8 mouse cellular contexts compared by ENCODE assay signal in the genomic region with DNA sequence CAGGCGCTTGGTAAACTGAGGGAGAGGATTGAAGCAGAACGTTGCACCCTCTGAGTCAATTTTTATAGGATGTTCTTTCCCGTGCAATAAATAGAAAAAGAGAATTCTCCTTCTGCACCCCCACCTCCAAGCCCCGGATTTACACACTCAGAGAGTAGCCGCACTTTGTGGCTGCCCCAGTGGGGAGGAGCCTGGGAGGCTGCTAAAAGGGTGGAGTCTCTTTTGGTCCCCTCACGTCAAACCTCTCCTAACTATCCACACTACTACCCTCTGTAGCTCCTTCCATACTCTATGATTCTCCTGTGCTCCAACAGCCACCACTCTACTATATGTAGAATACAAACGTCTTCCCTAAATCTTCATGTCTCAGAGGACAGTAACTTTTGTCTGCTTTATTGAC. TPM values are rescaled to one million over a fixed set of nuclear protein-coding genes. Genes with fewer than 3 reads are reported as not detected.
DNase-seq lines count a peak whose midpoint lies in the region; ATAC-seq and TF ChIP-seq lines count a peak whose summit lies in the region.

No protein-coding gene starts in this region.

- no peak overlapping the region for H3ac ChIP-seq in myocyte (ENCODE audit: control insufficient read depth, insufficient read length)

- peak overlapping the region; percentile 59 for H3K4me3 ChIP-seq in kidney, embryonic 16.5 days (ENCODE audit: low read length)
- H3K4me3 ChIP-seq in embryonic facial prominence, embryonic 12.5 days: peak overlapping the region; percentile 45
- peak overlapping the region; percentile 48; the same call in 1 of the 2 replicates for H3K4me3 ChIP-seq in intestine, embryonic 14.5 days (ENCODE audit: low read depth, low read length)
- peak overlapping the region; percentile 40 for H3K4me3 ChIP-seq in myocyte

- H3K4me2 ChIP-seq in kidney, embryonic 16.5 days (replicated peaks; ENCODE audit: low read depth, low read length): peak overlapping the region; percentile 77
- H3K4me2 ChIP-seq in embryonic facial prominence, embryonic 12.5 days (replicated peaks): peak overlapping the region; percentile 54
- peak overlapping the region; percentile 72 for H3K4me2 ChIP-seq in intestine, embryonic 14.5 days (ENCODE audit: low read length)
- H3K4me2 ChIP-seq in myocyte (ENCODE audit: low read depth): peak overlapping the region; percentile 85

- no peaks in the 10 kb centered on the region for H3K36me3 ChIP-seq in kidney, embryonic 16.5 days (ENCODE audit: insufficient read depth, low read length)
- no peaks in the 10 kb centered on the region for H3K36me3 ChIP-seq in embryonic facial prominence, embryonic 12.5 days
- H3K36me3 ChIP-seq in intestine, embryonic 14.5 days (ENCODE audit: control insufficient read depth, insufficient read depth, low read length): no peaks in the 10 kb centered on the region
- H3K36me3 ChIP-seq in myocyte (ENCODE audit: control insufficient read depth, insufficient read depth): no peaks in the 10 kb centered on the region

- 0 out of 2 replicates have a peak, but pooled peaks have one; percentile 46 for ATAC-seq in kidney, embryonic 16.5 days (ENCODE audit: low FRiP score, low TSS enrichment)
- no peak for ATAC-seq in embryonic facial prominence, embryonic 12.5 days (ENCODE audit: insufficient number of reproducible peaks, insufficient read depth, low FRiP score, low TSS enrichment)
- no peak for ATAC-seq in intestine, embryonic 14.5 days (replicated peaks; ENCODE audit: low FRiP score, low TSS enrichment, low read depth)
- no peak for ATAC-seq in CD4-positive, CD25-positive, alpha-beta regulatory T cell, adult 4 months

- H3K9ac ChIP-seq in kidney, embryonic 16.5 days (replicated peaks; ENCODE audit: low read length): peak overlapping the region; percentile 64
- no peak overlapping the region for H3K9ac ChIP-seq in embryonic facial prominence, embryonic 12.5 days
- H3K9ac ChIP-seq in intestine, embryonic 14.5 days (ENCODE audit: low read length): no peak overlapping the region

- TF ChIP-seq POLR2A in myocyte (IDR thresholded peaks at IDR 0.05; ENCODE audit: insufficient read length, low read depth): no peak

- H3K27me3 ChIP-seq in kidney, embryonic 16.5 days (ENCODE audit: insufficient read depth, low read length): no peaks in the 10 kb centered on the region
- no peaks in the 10 kb centered on the region for H3K27me3 ChIP-seq in embryonic facial prominence, embryonic 12.5 days
- H3K27me3 ChIP-seq in intestine, embryonic 14.5 days (replicated peaks; ENCODE audit: control insufficient read depth, insufficient read depth, low read length): no peaks in the 10 kb centered on the region
- no peaks in the 10 kb centered on the region for H3K27me3 ChIP-seq in myocyte (ENCODE audit: control insufficient read depth, insufficient read depth, insufficient read length)

- H3K79me2 ChIP-seq in myocyte (ENCODE audit: control insufficient read depth, insufficient read depth): no peaks in the 10 kb centered on the region

- peaks cover 14% of the 10 kb centered on the region for H3K4me1 ChIP-seq in kidney, embryonic 16.5 days (ENCODE audit: insufficient read depth, low read length)
- peaks cover 9% of the 10 kb centered on the region for H3K4me1 ChIP-seq in embryonic facial prominence, embryonic 12.5 days
- H3K4me1 ChIP-seq in intestine, embryonic 14.5 days (replicated peaks; ENCODE audit: control insufficient read depth, insufficient read depth, low read length): 0 out of 2 replicates have a peak, but pooled peaks cover 5% of the 10 kb centered on the region

- WGBS in kidney, embryonic 16.5 days: 25% methylated on average over 7 of the region's 7 CpGs
- WGBS in embryonic facial prominence, embryonic 12.5 days: 32% methylated on average over 7 of the region's 7 CpGs
- WGBS in intestine, embryonic 14.5 days: 28% methylated on average over 7 of the region's 7 CpGs

- DNase-seq in kidney, postnatal 25 days: no peak
- DNase-seq in intestine, embryonic 14.5 days (ENCODE audit: low spot score): no peak
- no peak for DNase-seq in thymus, postnatal 10 days (ENCODE audit: low spot score in 2 of 2)
- no peak for DNase-seq in layer of hippocampus, adult 9-10 months (ENCODE audit: low spot score)

- no peaks in the 10 kb centered on the region for H3K9me3 ChIP-seq in kidney, embryonic 16.5 days (ENCODE audit: low read length)
- H3K9me3 ChIP-seq in embryonic facial prominence, embryonic 12.5 days: no peaks in the 10 kb centered on the region
- H3K9me3 ChIP-seq in intestine, embryonic 14.5 days (ENCODE audit: control insufficient read depth, low read length): no peaks in the 10 kb centered on the region

- no peak overlapping the region for H3K27ac ChIP-seq in kidney, embryonic 16.5 days (ENCODE audit: low read length)
- H3K27ac ChIP-seq in embryonic facial prominence, embryonic 12.5 days: no peak overlapping the region
- H3K27ac ChIP-seq in intestine, embryonic 14.5 days (ENCODE audit: low read depth): no peak overlapping the region

TF ChIP-seq in myocyte, 11 proteins besides CTCF, POLR2A, EP300 and RAD21:
- TF ChIP-seq SRF (IDR thresholded peaks at IDR 0.05; ENCODE audit: control insufficient read depth, insufficient read length, low read depth): no peak
- no peak for TF ChIP-seq USF1 (IDR thresholded peaks at IDR 0.05; ENCODE audit: low read depth)
- TF ChIP-seq MYOD1 (IDR thresholded peaks at IDR 0.05; ENCODE audit: control insufficient read depth in 1 of 3, insufficient read length in 2 of 3, low read depth in 2 of 3): no peak
- no peak for TF ChIP-seq POLR2AphosphoS2 (IDR thresholded peaks at IDR 0.05; ENCODE audit: insufficient read length, low read depth)
- TF ChIP-seq E2F4 (IDR thresholded peaks at IDR 0.05; ENCODE audit: insufficient read depth): no peak

RNA-seq across cellular contexts. Expression of a gene that starts 1.4 kb away (rescaled TPM):
- 55.3 and 58.0 TPM in 2 replicates for polyA plus RNA-seq in kidney, embryonic 16.5 days (2015; fragmentation: Nextera tagmentation; extraction: Ambion mirVana)
- 43.6 and 47.4 TPM in 2 replicates for polyA plus RNA-seq in embryonic facial prominence, embryonic 12.5 days (2016; fragmentation: Nextera tagmentation; extraction: Ambion mirVana)
- polyA plus RNA-seq in intestine, embryonic 14.5 days (2014; fragmentation: Nextera tagmentation; extraction: Ambion mirVana): 35.2 and 37.8 TPM in 2 replicates
- 4.7 TPM for polyA plus RNA-seq in myocyte (2012; fragmentation: generic; extraction: Trizol)
- polyA plus RNA-seq in CD4-positive, CD25-positive, alpha-beta regulatory T cell, adult 4 months (2017; shearing (Covaris generic)): 10 to 100 TPM; 15.5 to 16.6 TPM
